Mouse (Mus musculus) heart, postnatal 0 days (tissue): ENCODE measurements around the gene Foxe3.

Experiments
- CTCF ChIP-seq: IDR thresholded peaks from 2 replicates; pipeline ENCODE4 v1.5.1; 2016; ENCODE audit warnings: antibody characterized with exemption, control low read depth, low read depth
- EP300 ChIP-seq: IDR thresholded peaks from 2 replicates; pipeline ENCODE4 v1.6.1; 2016; ENCODE audit warnings: antibody characterized with exemption, low read depth

GRCm38 (mm10) chr4:114882232-114882631 is 43.6 kb downstream of the Foxe3 start:
- TF ChIP-seq CTCF (no peak), EP300 (no peak)
